Mouse (Mus musculus) G1E (cell line): Measurements from ENCODE around the gene Hoxa7.

Experiments used
- CTCF ChIP-seq: IDR thresholded peaks from 2 replicates; pipeline ENCODE4 v1.5.1; 2012; ENCODE audit warnings: low read depth, low read length, inconsistent platforms, mixed read lengths
- GATA1 ChIP-seq: IDR thresholded peaks from 2 replicates; pipeline ENCODE4 v1.6.1; 2012; ENCODE audit warnings: borderline replicate concordance, low read length, inconsistent platforms, mixed read lengths
- POLR2AphosphoS5 ChIP-seq: IDR thresholded peaks from 2 replicates; pipeline ENCODE4 v1.6.1; 2012; ENCODE audit warnings: low read depth, low read length, inconsistent platforms; ENCODE audit not compliant: insufficient replicate concordance
- TAL1 ChIP-seq: conservative IDR thresholded peaks from 2 replicates; pipeline ENCODE4 v1.6.1; 2012; ENCODE audit warnings: low read depth, low read length, inconsistent platforms, mixed read lengths

GRCm38 (mm10) chr6:52185834-52186233 is 35.8 kb downstream of the Hoxa7 start:
- no peak for TF ChIP-seq CTCF
- no peak for TF ChIP-seq POLR2AphosphoS5
- no peak for TF ChIP-seq GATA1
- no peak for TF ChIP-seq TAL1
